Mouse (Mus musculus) hindlimb bud, embryonic 11.5 days (tissue): Measurements from ENCODE around the gene Lrrc26.
A peak's percentile ranks its signal among the peaks of the same experiment; 100 is the strongest.

Source experiments
- DNase-seq: peaks from one replicate; pipeline ENCODE4 v3.0.0-alpha.2; 2012; ENCODE audit warnings: low read depth, low spot score; ENCODE audit errors: extremely low spot score

Gene Lrrc26

DNA sequence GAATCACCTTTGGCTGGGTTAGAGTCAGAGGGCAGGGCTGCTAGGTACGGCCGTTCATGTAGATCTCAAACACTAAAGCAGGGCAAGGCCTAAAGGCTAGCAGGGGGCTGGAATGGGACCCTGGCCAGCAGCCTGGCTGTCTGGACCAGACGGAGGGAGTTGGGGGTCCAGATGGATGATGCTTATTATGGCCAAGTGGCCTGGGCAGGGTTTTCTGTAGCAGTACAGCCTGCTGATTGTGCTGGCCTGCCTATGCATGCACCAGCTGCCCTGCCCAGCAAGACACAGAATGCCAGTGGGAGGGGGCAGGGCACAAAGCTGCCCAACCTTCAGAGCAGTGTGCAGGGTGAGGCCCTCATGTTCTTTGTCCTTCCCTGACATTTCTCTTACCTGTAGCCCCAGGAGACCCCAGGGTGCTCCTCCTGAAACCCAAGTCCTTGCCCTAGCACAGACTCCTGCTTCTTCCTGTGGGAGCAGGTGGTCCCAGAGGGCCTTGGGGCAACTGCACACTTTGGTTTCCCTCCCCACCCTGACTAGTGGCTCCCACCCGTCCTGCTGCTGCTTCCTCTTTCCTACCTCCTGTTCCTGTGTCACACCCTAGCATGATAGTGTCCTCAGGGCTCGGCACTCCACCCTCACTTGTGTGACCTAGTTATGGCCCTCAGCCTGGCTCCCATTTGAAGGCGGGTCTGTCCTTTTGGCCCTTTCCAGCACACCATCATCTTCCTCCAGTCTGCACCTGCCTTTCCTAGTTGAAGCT lies 23.6 kb upstream of the Lrrc26 start:
- DNase-seq, result no peak

DNA sequence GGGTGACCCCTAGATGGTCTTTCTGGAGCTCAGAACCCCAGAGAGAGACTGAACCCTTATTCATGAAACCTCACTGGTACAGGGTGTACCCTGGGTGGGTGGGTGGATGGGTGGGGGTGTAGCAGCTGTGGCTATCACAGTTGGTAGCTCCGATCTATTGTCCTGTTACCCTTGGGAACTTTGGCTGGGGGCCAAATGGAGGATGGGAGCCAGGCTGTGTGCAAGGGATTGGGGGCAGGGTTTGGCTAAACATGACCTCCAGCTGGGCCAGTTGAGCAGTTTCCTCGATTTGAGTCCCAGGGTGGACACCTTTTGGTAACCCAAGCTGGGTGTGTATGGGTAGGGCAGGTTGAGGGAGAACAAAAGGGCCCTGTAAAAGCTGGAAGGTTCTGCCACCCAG lies 23.0 kb upstream of the Lrrc26 start:
- no peak for DNase-seq

DNA sequence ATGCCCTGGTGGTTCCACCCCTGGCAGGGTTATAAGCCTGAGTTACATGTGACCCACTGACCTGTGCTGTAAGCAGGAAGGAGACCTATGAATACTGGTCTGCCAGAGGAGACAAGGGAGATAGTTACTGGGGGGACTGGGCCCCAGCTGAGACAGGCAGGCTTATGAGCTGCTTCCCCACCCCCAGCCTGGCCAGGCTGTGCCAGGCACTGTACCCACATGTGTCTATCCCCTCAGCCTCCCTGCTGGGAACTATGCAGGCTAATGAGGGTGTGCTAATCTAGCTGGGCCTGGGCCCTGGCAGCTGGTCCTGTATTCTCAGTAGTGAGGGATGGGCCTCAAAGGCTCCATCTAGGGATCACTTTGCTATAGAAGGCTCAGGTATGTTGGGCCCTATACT lies 22.5 kb upstream of the Lrrc26 start:
- no peak for DNase-seq

DNA sequence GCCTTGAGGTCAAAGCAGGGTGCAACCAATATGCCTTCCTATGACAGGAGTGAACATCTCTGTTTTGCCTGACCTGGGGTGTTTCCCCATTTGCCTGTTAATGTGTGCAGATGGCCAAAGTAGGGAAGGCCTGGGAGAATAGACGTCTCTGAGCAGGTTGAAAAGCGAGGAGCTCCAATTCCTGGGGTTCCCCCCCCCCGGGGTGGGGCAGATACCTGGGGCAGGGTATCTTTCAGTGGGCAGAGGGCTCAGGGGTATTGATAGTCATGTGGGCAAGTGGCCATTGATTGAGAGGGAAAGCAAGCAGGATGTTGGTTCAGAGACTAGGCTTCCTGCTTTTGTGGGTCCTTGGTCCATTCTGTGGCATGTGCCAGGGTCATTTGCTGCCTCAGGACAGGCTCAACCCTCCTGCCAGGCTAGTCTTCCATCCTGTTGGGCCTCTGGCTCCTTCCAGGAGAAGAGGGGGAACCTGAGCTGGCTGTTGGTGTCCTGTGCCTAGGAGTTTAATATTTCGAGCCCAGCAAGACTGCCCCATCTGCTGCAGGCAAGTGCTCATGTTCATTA lies 21.9 kb upstream of the Lrrc26 start:
- DNase-seq, result no peak

DNA sequence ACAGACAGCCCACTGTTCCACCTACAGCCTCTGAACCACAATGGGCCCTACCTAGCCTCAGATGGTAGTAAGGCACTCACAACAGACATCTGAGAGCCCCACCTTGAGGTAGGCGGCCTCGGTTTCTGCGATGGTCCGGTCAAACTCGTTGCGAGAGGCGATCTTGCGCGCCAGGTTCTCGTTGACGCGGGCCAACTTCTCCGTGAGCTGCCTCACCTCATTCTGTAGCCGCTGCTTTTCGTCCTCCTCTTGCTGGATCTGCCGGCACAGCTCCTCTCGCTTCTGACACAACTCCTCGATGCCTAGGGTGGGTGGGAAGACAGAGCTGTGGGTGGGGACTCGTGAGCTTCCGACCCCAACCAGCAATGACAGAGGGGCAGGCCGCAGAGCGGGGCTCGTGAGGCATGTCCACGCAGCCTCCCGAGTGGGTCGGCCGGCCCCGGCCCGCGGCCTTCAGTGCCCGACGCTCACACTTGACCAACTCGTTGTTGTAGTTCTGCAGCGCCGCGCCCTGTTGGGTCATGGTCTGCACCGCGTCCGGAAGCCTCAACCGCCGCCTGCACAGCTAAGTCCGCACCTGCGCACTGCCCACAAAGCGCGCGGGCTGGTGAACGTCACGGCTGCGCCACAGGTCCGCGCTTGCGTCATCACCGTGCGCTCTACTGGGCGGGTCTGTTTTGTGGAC lies 17.7 kb upstream of the Lrrc26 start, which contains the start of the genes Ssna1 and Anapc2:
Gene Ssna1 (minus strand): TSS at position 612 of the 685 bp plus-strand sequence.
Gene Anapc2 (plus strand): TSS at position 652 of the 685 bp plus-strand sequence.
- peak; percentile 82 for DNase-seq

DNA sequence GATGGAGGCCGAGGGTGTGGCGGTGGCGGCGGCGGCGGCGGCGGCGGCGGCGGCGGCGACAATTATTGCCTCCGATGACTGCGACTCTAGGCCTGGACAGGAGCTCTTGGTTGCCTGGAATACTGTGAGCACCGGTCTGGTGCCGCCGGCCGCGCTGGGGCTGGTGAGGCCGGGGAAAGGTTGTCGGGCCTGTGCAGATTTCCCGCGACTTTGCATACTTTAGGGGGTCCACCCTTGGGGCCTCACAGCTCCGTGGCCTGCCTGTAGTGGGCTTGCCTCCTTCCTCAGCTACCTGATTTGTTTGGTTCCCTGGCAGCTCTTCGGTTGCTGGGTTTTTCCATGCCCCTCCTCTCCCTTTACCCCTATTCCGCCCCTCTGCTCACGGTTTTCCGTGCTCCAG lies 17.2 kb upstream of the Lrrc26 start:
- DNase-seq, result no peak

DNA sequence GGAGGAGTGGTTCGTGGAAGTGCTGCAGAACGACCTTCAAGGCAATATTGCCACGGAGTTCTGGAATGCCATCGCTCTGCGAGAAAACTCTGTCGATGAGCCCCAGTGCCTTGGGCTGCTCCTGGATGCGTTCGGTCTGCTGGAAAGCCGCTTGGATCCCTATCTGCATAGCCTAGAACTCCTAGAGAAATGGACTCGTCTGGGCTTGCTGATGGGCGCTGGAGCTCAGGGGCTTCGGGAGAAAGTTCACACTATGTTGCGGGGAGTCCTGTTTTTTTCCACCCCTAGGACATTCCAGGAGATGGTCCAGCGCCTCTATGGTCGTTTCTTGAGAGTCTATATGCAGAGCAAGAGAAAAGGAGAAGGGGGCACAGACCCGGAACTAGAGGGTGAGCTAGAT lies 16.7 kb upstream of the Lrrc26 start:
- no peak for DNase-seq

DNA sequence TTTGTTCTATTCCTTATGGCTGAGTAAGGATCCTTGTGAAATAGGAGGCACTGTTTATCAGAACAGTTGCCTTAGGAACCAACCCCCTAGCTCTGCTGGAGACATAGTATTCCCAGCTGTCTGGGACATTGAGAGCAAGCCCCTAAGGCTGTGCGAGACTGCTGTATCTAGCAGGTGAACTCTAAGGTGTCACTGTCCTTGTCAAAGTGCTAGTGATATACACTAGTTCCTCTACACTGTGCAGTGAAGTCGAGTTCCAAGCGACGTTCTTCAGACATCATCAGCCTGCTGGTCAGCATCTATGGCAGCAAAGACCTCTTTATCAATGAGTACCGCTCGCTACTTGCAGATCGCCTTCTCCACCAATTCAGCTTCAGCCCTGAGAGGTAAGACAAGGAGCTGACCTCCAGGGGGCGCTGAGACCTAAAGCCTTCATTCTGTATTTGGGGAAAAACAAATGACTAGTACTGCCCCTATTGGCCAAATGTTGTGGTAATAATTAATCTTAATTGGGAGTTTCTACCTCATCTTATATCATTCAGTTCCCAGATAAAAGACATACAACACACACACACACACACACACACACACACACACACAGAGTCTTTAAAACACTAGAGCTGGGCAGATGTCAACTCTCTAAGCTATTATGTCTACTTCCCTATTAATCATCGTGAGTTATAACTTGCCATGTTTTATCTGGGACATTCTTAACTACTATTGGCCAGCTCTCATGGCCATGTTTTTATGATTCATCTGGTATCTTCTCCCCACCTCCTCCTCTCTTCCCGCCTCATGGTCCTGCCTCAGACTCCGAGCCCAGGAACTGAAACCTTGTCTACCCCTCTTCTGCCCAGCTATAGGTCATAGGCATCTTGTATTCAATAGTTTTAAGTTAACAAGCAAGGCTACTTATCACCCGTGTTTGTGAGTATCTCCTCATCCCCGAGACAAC lies 10.5 kb upstream of the Lrrc26 start:
- no peak for DNase-seq

DNA sequence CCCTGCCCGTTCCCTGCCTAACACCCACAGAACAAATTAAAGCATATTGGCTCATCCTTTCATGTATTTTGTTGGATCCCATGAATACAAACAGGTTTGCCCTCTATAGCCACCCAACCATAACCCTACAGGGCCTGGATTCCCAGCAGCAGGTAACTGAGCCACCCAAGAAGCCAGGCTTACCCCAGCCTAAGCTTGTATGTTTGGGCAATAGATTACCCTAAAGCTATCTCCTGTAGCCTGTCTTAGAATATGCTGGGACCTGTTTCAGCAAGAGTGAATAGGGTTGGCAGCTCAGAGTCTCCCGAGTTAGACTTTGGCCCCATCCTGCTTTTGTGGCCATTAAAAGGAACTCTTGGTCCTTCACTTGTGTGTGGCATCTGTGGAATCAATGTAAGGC lies 4.2 kb upstream of the Lrrc26 start:
- no peak for DNase-seq

DNA sequence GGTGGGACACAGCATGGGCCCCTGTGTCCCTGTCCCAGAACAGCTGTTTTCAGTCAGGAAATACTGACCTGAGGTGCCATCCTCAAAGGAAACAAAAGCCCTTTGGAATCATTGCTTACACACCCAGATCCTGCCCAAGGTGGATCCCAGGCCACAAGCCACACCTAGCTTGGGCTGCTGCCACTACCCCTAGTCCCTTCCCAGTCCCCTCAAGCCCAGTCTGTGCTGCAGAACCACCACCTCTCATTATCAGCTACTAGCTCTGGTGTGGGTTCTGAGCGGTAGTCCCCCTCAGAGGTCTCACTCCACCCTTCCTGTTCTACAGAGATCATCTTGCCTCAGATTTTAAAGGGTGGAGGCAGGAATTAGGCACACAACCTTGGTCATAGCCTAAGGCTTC lies 3.4 kb upstream of the Lrrc26 start:
- DNase-seq, result no peak

DNA sequence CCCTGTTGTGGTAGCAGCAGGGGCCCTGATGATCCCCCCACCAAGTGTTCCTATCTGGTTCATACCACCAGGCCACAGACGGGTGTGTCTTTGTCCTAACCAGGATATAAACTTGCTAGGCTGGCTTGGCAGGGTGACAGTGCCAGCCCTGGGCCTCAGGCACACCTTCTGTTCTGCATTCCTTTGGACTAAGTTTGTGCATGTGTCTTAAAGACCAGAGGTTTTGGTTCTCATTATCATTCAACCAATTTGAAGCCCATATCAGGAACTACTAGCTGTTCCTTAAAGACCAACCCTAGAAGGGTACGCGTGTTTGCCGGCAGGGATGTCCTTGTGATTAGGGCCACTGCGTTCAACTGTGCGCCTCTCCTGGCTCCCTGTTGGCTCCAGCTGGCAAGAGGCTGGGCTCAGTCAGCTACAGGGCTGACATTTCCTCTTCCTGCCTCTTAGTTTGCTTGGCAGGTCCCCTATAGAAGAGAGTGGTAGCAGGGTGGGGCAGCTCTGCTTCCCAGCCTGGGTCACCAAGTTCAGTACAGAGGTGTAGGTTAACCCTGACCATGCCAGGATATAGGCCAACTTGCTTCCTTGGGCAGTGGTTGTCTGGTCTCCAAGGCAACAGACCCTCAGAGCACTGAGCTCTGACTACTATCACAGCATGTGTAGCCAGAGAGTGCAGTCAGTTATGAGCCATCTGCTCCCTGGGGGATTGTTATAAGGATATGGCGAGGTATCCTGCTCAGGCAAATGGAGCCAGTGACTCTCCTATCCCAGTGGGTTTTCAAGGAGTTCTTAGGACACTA lies 2.7 kb upstream of the Lrrc26 start:
- no peak for DNase-seq

DNA sequence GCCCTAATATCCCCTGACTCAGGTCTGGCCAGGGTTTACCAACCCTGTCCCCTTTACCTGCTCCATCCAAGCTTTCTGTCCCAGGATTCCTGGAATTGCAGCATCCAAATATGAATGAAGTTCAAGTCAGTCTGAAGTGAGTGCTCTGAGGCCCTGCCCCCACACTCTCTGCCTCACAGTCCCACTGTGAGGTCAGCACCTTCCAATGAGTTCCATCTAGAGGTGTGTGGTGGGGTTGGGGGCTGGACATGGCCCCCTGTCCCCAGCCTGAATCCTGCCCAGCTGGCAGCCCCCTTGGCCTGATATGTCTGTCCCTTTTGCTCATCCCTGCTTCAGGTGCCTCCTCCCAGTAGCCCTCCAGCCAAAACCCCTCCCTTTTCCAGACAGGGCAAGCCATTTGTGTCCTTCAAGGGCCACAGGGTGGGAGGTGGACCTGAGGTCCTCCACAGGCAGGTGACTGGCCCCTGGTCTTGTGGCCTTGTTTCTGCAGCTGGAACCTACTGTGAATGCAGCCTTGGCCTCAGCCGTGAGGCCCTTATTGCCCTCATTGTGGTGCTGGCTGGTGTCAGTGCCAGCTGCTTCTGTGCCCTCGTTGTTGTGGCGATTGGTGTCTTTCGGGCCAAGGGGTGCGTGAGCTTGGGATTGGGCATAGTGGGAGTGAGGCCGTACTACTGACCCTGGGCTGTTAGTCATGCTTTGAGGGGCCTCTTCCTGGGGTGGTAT lies 1.6 kb upstream of the Lrrc26 start, which contains the start of gene Tmem210:
Gene Tmem210 (plus strand): TSS at position 219 of the 723 bp plus-strand sequence.
- no peak for DNase-seq

DNA sequence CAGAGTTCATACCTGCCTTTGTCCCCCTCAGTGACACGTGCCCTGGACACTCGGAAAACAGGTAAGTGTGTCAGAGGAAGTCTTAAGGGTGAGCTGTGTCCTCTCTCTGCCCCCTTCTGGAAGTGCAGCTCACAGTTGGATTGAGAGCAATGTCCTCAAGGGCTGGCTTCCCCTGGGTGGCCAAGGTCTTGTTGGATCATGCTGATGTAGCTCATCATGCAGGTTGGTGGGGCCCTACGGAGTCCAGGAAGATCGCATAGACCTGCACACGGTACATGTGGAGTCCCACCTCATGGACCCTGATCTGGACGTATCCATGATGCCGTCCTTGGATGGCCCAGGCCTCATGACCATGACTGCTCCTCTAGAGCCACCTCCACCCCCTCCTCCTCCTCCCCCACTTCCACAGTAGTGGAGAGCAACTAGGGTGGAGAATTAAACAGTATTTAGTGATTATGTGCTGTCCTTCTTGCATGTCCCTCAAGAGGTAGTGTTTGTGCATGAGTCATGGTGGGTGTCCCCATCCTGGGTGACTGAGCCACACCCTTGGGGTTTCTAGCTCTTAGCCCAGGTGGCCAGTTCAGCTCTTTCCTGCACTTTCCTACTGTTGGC lies 875 bp upstream of the Lrrc26 start:
- no peak for DNase-seq

DNA sequence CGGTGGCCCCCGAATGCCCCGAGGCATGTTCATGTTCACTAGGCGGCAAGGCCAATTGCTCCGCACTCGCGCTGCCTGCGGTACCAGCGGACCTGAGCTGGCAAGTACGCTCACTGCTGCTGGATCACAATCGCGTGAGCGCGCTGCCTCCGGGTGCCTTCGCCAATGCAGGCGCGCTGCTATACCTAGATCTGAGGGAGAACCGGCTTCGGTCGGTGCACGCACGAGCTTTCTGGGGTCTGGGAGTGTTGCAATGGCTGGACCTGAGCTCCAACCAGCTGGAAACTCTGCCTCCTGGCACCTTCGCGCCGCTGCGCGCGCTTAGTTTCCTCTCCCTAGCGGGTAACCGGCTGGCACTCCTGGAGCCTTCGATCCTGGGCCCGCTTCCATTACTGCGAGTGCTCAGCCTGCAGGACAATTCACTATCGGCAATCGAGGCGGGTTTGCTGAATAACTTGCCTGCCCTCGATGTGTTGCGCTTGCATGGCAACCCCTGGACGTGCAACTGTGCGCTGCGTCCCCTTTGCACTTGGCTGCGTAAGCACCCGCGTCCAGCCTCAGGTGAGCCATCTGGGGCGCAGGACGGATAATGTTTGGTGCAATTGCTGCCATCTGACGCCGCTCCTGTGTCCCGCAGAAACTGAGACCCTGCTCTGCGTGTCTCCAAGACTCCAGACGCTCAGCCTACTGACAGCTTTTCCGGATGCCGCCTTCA lies 543 bp downstream of the Lrrc26 start:
- DNase-seq, result no peak

DNA sequence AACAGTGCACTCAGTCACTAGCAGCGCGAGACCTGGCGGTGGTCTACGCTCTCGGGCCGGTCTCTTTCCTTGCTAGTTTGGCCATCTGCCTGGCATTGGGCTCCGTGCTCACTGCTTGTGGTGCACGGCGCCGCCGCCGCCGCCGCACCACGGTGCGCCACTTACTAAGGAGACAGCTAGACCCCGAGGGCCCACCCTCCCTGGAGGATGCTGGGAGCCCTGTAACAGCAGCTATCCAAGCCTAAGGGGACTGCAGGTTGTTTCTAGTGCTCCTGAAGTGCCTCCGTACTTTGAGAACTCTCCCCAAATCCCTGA lies 1.1 kb downstream of the Lrrc26 start:
- no peak for DNase-seq

DNA sequence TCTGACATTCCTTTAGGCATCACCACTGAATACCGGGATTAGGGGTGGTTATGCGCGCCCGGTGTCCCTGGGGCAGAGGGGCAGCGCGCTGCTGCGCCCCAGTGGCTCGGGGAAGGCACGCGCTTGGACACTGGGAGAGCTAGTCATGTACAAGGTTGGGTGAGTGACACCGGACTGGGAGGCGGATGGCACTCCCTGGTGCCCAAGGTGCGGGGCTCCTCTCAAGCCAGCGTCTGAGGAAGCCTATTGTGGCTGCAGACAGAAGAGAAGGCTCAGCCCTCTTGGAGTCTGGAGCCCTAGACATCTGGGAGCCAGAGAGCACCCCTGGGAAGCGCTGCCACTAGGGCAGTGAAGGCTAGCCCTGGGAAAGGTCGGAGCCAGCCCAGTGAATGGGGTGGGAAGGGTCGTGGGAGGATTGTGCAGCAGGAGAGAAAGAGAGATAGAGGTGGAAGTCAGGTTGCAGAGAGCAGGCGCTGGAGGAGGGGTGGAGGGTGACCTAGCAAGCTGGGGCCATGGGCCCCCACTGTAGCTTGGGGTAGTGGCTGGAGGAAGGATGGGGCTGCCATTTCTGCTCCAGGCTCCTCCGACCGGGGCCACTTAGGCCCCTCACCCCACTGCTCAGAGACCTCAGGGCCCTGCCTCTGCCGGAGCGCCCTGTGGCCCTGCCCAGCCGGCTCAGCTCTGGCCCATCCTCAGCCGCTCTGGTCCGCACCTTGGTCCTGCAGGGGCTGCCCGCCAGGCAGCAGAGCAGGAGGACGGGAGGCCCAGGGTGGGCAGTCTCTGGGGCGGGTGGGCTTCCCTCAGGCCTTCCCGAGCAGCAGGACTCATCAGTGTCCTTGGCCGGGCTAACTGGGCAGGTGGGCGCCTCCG lies 1.7 kb downstream of the Lrrc26 start:
- DNase-seq, result no peak

DNA sequence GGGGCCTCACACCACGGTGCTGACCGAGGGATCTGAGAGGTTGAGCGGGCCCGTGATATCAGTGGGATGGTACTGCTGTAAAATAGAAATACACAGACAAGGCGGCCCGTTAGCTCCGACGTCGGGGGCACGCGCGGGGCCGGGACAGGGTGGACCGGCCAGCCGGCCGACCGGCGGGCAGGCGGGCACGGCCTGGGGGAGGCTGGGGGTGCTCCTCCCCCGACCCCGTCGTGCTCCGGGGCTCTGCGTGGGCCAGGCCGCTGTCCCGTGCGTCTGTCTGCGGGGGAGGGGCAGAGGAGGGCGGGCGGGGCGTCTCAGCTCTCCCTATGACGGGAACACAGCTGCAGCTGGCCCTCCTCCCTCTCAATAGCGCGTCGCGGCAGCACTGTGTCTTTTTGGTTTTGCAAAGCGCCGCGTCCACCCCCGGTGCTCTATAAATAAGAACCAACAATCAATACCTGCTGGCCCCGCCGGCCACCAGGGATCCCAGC lies 2.4 kb downstream of the Lrrc26 start:
- DNase-seq, result no peak
